Mouse (Mus musculus): ENCODE data around the gene Acad12.
A peak's percentile ranks its signal among the peaks of the same experiment; 100 is the strongest.

The Acad12 gene

GRCm38 (mm10) chr5:121583765-121584501 is 34.8 kb downstream of the Acad12 start:
- DNase-seq (ENCODE audit: low spot score), result peak; percentile 92

DNA sequence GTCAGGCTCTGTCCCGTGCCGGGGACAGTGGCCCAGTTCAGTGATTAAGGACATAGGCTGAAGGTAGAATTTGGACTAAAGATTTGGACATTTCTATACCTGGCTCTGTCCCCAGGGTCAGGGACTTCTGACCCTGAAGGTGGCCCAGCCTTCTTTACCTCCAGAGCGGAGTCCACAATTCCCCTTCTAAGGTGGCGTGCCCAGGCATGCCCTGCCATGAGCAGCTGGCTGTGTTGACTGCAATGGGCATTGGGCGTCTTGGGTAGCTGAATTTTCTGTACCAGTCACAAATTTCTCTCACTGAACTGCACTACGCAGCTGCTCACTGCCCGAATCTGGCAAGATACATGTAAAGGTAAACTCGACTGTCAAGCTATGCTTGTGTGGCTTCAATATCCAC is 36.8 kb downstream of the Acad12 start:
- DNase-seq (ENCODE audit: low spot score), result no peak

DNA sequence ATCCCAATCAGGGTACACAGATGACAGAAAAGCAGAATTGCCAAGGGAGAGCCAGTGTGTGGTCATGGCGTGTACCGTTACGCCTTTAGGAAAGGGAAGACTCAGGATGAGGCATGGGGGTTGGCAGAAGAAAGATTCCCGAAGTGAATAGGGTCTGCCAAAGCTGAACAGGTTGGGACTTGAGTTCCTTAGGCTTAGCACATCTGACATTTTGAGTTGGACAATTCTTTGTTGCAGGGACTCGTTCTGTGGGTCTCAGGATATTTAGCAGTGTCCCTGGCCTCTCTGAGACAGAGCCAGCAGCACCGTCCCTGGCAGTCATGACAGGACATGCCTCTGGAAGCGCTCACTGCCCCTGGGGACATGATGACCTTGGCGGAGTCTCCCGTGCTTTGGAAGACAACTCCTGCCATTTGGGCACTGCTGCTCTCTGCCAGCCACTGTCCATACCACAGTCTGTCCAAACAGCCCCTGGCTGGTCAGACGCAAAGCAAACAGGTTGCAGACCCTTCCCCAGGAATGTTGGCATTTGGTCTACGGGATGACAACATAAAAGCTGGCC is 41.7 kb downstream of the Acad12 start:
- no peak for DNase-seq (ENCODE audit: low spot score)

- no peak for DNase-seq (ENCODE audit: low spot score)
Observed at GRCm38 (mm10) chr5:121575867-121576266, 42.9 kb downstream of the Acad12 start.

DNA sequence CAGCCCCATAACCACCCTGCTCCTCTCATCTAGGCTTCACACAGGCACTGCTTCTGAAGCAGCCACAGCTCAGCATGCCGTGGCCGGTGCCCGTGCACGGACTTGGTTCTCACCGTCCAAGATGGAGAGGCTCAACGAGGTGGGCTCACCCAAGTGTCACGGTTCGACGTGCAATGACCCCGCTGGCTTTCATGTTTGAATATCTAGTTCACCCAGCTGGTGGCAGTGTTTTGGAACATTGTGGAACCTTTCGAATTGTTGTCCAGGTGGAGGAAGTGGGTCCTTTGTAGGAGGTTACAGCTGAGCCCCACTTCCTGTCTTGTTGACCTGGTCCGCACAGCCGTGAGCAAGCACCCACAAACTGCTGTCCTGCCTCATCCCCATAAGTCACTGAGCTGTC is 44.6 kb downstream of the Acad12 start:
- no peak for DNase-seq (ENCODE audit: low spot score)

GRCm38 (mm10) chr5:121570787-121571186 is 48.0 kb downstream of the Acad12 start:
- no peak for DNase-seq (ENCODE audit: low spot score)

GRCm38 (mm10) chr5:121569881-121570420 is 48.8 kb downstream of the Acad12 start:
- no peak for DNase-seq (ENCODE audit: low spot score)

- no peak for DNase-seq (ENCODE audit: low spot score)
Observed at GRCm38 (mm10) chr5:121566035-121566681, 52.6 kb downstream of the Acad12 start.

DNA sequence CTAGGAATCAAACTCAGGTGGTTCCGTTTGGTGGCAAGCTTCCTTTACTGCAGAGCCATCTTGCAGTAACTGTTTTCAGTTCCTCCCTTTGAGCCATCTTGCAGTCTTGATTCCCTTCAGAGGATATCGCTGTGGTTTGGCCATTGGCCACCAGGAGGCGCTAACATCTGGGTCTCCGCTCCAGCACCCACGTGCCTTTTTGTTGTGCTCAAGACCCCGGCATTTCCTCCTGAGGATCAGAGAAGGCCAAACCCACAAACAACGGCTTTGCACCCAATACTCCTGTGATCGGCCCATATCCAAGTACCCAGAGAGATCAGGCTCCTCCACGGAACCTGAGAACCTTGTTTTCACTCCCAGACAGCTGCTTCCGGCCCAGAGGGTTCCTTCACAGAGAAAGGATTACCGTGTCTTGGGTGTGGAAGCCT is 54.3 kb downstream of the Acad12 start:
- DNase-seq (ENCODE audit: low spot score), result peak; percentile 89

DNA sequence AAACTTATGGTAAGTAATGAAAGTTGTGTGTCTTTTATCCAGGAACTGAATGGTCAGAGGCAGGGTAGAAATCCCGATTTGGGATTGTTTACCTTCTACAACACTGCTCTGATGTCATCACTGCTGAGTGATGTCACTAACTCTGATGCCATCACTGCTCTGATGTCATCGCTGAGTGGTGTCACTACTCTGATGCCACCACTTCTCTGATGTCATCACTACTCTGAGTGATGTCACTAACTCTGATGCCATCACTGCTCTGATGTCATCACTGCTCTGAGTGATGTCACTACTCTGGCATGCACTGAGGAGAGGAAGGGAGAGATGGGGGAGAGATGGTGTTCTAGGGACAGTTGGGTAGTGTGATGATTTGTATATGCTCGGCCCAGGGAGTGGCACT is 56.3 kb downstream of the Acad12 start:
- DNase-seq (ENCODE audit: low spot score), result no peak

GRCm38 (mm10) chr5:121549196-121549595 is 69.5 kb downstream of the Acad12 start:
- DNase-seq (ENCODE audit: low spot score), result no peak

- DNase-seq (ENCODE audit: low spot score), result no peak
Observed at GRCm38 (mm10) chr5:121547084-121547483, 71.7 kb downstream of the Acad12 start.

Data from ovary, postnatal 14 days (tissue).